Comparison of ENCODE assay signal across 1 mouse cellular context in the genomic region with DNA sequence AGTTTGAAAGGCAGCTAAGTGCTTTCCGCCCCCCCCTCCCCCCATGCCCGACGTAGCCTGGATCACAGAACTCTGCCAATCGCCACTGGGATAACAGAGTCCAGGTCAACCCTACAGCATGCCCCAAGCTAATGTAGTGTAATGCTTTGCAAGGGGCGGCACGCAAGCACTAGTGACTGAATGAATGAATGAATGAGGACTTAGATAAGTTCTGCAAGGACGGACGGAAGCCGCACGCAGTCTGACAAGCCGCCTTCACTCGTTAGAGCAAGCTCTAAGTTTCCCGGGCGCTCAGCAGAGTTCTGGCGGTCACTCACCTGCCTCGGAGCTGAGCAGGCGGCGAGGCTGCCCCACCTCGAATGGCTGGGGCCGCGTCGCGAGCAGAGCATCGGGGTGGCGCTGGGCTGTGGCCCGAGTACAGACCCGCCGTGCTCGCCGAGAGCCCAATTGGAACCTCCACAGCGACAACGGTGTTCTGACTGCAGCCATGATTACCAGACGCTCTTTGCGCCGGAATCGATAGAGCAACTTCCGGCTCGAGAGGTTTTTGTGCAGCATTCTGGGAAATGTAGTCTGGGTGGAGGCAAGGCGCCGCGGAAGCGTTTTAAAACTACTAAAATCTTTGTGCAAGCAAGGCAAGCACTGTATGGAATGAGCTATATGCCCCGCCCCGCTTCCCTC.
A peak's percentile ranks its signal among the peaks of the same experiment; 100 is the strongest.
TF ChIP-seq lines count a peak whose summit lies in the region.

A gene (minus strand): TSS at position 505 of the 681 bp plus-strand sequence.

TF ChIP-seq in CH12.LX, 34 proteins besides CTCF, POLR2A, EP300 and RAD21:
- peak; percentile 72; the same call in 1 of the 2 replicates for TF ChIP-seq GABPA (IDR thresholded peaks at IDR 0.05; ENCODE audit: insufficient replicate concordance, low read depth, low read length)
- TF ChIP-seq ETS1 (conservative IDR thresholded peaks at IDR 0.05; ENCODE audit: low read depth, low read length), result no peak
- TF ChIP-seq ZNF384 (IDR thresholded peaks at IDR 0.05; ENCODE audit: low read depth, low read length), result no peak
- TF ChIP-seq TCF12 (IDR thresholded peaks at IDR 0.05; ENCODE audit: low read depth, low read length), result peak; percentile 87
- TF ChIP-seq MYC (IDR thresholded peaks at IDR 0.05; ENCODE audit: low read depth, low read length), result no peak
- no peak for TF ChIP-seq ZC3H11A (IDR thresholded peaks at IDR 0.05; ENCODE audit: low read depth, low read length)
- TF ChIP-seq CHD2 (IDR thresholded peaks at IDR 0.05; ENCODE audit: low read length), result peak; percentile 91
- no peak for TF ChIP-seq JUND (conservative IDR thresholded peaks at IDR 0.05; ENCODE audit: low read depth, low read length)
- TF ChIP-seq MAZ (IDR thresholded peaks at IDR 0.05; ENCODE audit: low read depth, low read length), result no peak
- TF ChIP-seq MAFK (IDR thresholded peaks at IDR 0.05; ENCODE audit: insufficient replicate concordance, low read length), result no peak
- no peak for TF ChIP-seq PAX5 (IDR thresholded peaks at IDR 0.05; ENCODE audit: low read length)
- 0 out of 2 replicates have a peak, but pooled peaks have one; percentile 31 for TF ChIP-seq ZMIZ1 (IDR thresholded peaks at IDR 0.05; ENCODE audit: low read depth, low read length)
- no peak for TF ChIP-seq E2F4 (IDR thresholded peaks at IDR 0.05; ENCODE audit: insufficient replicate concordance, low read depth, low read length)
- TF ChIP-seq USF2 (conservative IDR thresholded peaks at IDR 0.05; ENCODE audit: low read depth, low read length), result no peak
- TF ChIP-seq SMC3 (IDR thresholded peaks at IDR 0.05; ENCODE audit: low read depth, low read length), result no peak
- TF ChIP-seq IRF4 (IDR thresholded peaks at IDR 0.05; ENCODE audit: low read depth, low read length), result peak; percentile 31; the same call in 1 of the 2 replicates
- no peak for TF ChIP-seq RCOR1 (conservative IDR thresholded peaks at IDR 0.05; ENCODE audit: low read depth, low read length)
- no peak for TF ChIP-seq CHD1 (IDR thresholded peaks at IDR 0.05; ENCODE audit: low read depth, low read length)
- no peak for TF ChIP-seq ZKSCAN1 (IDR thresholded peaks at IDR 0.05; ENCODE audit: borderline replicate concordance, low read depth, low read length)
- no peak for TF ChIP-seq BHLHE40 (IDR thresholded peaks at IDR 0.05; ENCODE audit: low read depth, low read length)
- peak; percentile 85; the same call in 1 of the 2 replicates for TF ChIP-seq SIN3A (IDR thresholded peaks at IDR 0.05; ENCODE audit: low read length)
- peak; percentile 85 for TF ChIP-seq TBP (conservative IDR thresholded peaks at IDR 0.05; ENCODE audit: low read depth, low read length)
- no peak for TF ChIP-seq JUN (IDR thresholded peaks at IDR 0.05; ENCODE audit: insufficient read depth, low read depth, low read length)
- TF ChIP-seq USF1 (IDR thresholded peaks at IDR 0.05; ENCODE audit: low read depth, low read length), result no peak
- peak; percentile 43; the same call in 1 of the 2 replicates for TF ChIP-seq POLR2AphosphoS2 (IDR thresholded peaks at IDR 0.05; ENCODE audit: low read depth, low read length)
- peak; percentile 84 for TF ChIP-seq NELFE (IDR thresholded peaks at IDR 0.05; ENCODE audit: low read depth, low read length)
- peak; percentile 97; the same call in 1 of the 2 replicates for TF ChIP-seq KAT2A (IDR thresholded peaks at IDR 0.05; ENCODE audit: insufficient replicate concordance, low read length)
- peak; percentile 64 for TF ChIP-seq NRF1 (IDR thresholded peaks at IDR 0.05; ENCODE audit: low read depth, low read length)
- TF ChIP-seq MAX (IDR thresholded peaks at IDR 0.05; ENCODE audit: low read length), result no peak
- TF ChIP-seq HCFC1 (IDR thresholded peaks at IDR 0.05; ENCODE audit: low read depth, low read length), result peak; percentile 99
- TF ChIP-seq MEF2A (IDR thresholded peaks at IDR 0.05; ENCODE audit: borderline replicate concordance, low read depth, low read length), result no peak
- peak; percentile 93 for TF ChIP-seq ELF1 (IDR thresholded peaks at IDR 0.05; ENCODE audit: low read depth, low read length)
- TF ChIP-seq UBTF (IDR thresholded peaks at IDR 0.05; ENCODE audit: low read depth, low read length), result no peak
- peak; percentile 57 for TF ChIP-seq MXI1 (IDR thresholded peaks at IDR 0.05; ENCODE audit: low read depth, low read length)
